Mouse (Mus musculus): ENCODE measurements around the gene Ptpn5.

Ptpn5 gene

GRCm38 (mm10) chr7:47133331-47133730 is at the start of gene Ptpn5:
TSS of gene Ptpn5 (minus strand) at chr7:47133684.
- no peak for DNase-seq (ENCODE audit: low spot score)

- no peak for DNase-seq (ENCODE audit: low spot score)
Measured at GRCm38 (mm10) chr7:47170814-47171213, 37.3 kb upstream of the Ptpn5 start.

- no peak for DNase-seq (ENCODE audit: low spot score)
Measured at GRCm38 (mm10) chr7:47165028-47165427, 31.5 kb upstream of the Ptpn5 start.

- DNase-seq (ENCODE audit: low spot score) = no peak
Measured at GRCm38 (mm10) chr7:47163203-47163602, 29.7 kb upstream of the Ptpn5 start.

GRCm38 (mm10) chr7:47158451-47158850 is 25.0 kb upstream of the Ptpn5 start:
- DNase-seq (ENCODE audit: low spot score) = no peak

GRCm38 (mm10) chr7:47157743-47158142 is 24.3 kb upstream of the Ptpn5 start:
- no peak for DNase-seq (ENCODE audit: low spot score)

- DNase-seq (ENCODE audit: low spot score) = no peak
Measured at GRCm38 (mm10) chr7:47155849-47156248, 22.4 kb upstream of the Ptpn5 start.

- no peak for DNase-seq (ENCODE audit: low spot score)
Measured at GRCm38 (mm10) chr7:47155396-47155795, 21.9 kb upstream of the Ptpn5 start.

GRCm38 (mm10) chr7:47150420-47151061 is 17.1 kb upstream of the Ptpn5 start:
- no peak for DNase-seq (ENCODE audit: low spot score)

GRCm38 (mm10) chr7:47148298-47148697 is 14.8 kb upstream of the Ptpn5 start:
- DNase-seq (ENCODE audit: low spot score) = no peak

- no peak for DNase-seq (ENCODE audit: low spot score)
Measured at GRCm38 (mm10) chr7:47146034-47146812, 12.7 kb upstream of the Ptpn5 start.

GRCm38 (mm10) chr7:47144299-47144698 is 10.8 kb upstream of the Ptpn5 start:
- no peak for DNase-seq (ENCODE audit: low spot score)

- DNase-seq (ENCODE audit: low spot score) = no peak
Measured at GRCm38 (mm10) chr7:47139823-47140325, 6.4 kb upstream of the Ptpn5 start.

- no peak for DNase-seq (ENCODE audit: low spot score)
Measured at GRCm38 (mm10) chr7:47134570-47134969, 1.1 kb upstream of the Ptpn5 start.

GRCm38 (mm10) chr7:47132931-47133260 is 588 bp downstream of the Ptpn5 start:
- DNase-seq (ENCODE audit: low spot score) = no peak

- DNase-seq (ENCODE audit: low spot score) = no peak
Measured at GRCm38 (mm10) chr7:47132180-47132930, 1.1 kb downstream of the Ptpn5 start.

GRCm38 (mm10) chr7:47131840-47132179 is 1.7 kb downstream of the Ptpn5 start:
- no peak for DNase-seq (ENCODE audit: low spot score)

GRCm38 (mm10) chr7:47131258-47131657 is 2.2 kb downstream of the Ptpn5 start:
- no peak for DNase-seq (ENCODE audit: low spot score)

GRCm38 (mm10) chr7:47122026-47122425 is 11.5 kb downstream of the Ptpn5 start:
- DNase-seq (ENCODE audit: low spot score) = no peak

GRCm38 (mm10) chr7:47116666-47117065 is 16.8 kb downstream of the Ptpn5 start:
- no peak for DNase-seq (ENCODE audit: low spot score)

GRCm38 (mm10) chr7:47115491-47115890 is 18.0 kb downstream of the Ptpn5 start:
- no peak for DNase-seq (ENCODE audit: low spot score)

GRCm38 (mm10) chr7:47113383-47113782 is 20.1 kb downstream of the Ptpn5 start:
- no peak for DNase-seq (ENCODE audit: low spot score)

GRCm38 (mm10) chr7:47112036-47112435 is 21.4 kb downstream of the Ptpn5 start:
- DNase-seq (ENCODE audit: low spot score) = no peak

Data from urinary bladder, postnatal 10 days (tissue).